Mouse (Mus musculus) ES-E14 (cell line): Measurements from ENCODE around the gene Fsip1.

Source experiments
- CHD2 ChIP-seq: IDR thresholded peaks from 2 replicates; pipeline ENCODE4 v1.6.1; 2014; ENCODE audit warnings: mild to moderate bottlenecking, low read depth, low read length, inconsistent platforms
- MAFK ChIP-seq: IDR thresholded peaks from 2 replicates; pipeline ENCODE4 v1.6.1; 2014; ENCODE audit warnings: mild to moderate bottlenecking, low read depth, low read length, inconsistent platforms; ENCODE audit not compliant: insufficient read depth
- ZC3H11A ChIP-seq: IDR thresholded peaks from 2 replicates; pipeline ENCODE4 v1.6.1; 2012; ENCODE audit warnings: low read depth, mild to moderate bottlenecking, inconsistent platforms, low read length, borderline replicate concordance
- ZNF384 ChIP-seq: IDR thresholded peaks from 2 replicates; pipeline ENCODE4 v1.6.1; 2012; ENCODE audit warnings: low read depth, low read length, inconsistent platforms

- TF ChIP-seq ZNF384, result no peak
- no peak for TF ChIP-seq ZC3H11A
- no peak for TF ChIP-seq CHD2
- TF ChIP-seq MAFK, result no peak
Observed at GRCm38 (mm10) chr2:118128313-118128712, 128.5 kb downstream of the Fsip1 start.
